Mouse (Mus musculus) hindbrain, embryonic 10.5 days (tissue): ENCODE measurements around the gene Nav1. TPM values are rescaled to one million over a fixed set of nuclear protein-coding genes. Genes with fewer than 3 reads are reported as not detected.

Experiments
- DNase-seq: peaks from one replicate; pipeline ENCODE4 v3.0.0-alpha.2; 2017; ENCODE audit warnings: low spot score
- H3K27ac ChIP-seq: fragments of 300-500 bp; sonication (generic); 2 replicates; pipeline ENCODE4 v1.5.1; 2016; ENCODE audit warnings: mild to moderate bottlenecking, moderate library complexity
- H3K27me3 ChIP-seq: fragments of 300-500 bp; sonication (generic); 2 replicates; pipeline ENCODE4 v1.6.1; 2016; ENCODE audit warnings: mild to moderate bottlenecking; ENCODE audit not compliant: poor library complexity, insufficient read depth, severe bottlenecking
- H3K36me3 ChIP-seq: fragments of 300-500 bp; sonication (generic); 2 replicates; pipeline ENCODE4 v1.6.1; 2016; ENCODE audit warnings: mild to moderate bottlenecking, moderate library complexity
- H3K4me1 ChIP-seq: fragments of 300-500 bp; sonication (generic); replicated peaks from 2 replicates; pipeline ENCODE4 v1.6.1; 2016; ENCODE audit warnings: mild to moderate bottlenecking
- H3K4me3 ChIP-seq: fragments of 300-500 bp; sonication (generic); 2 replicates; pipeline ENCODE4 v1.5.1; 2016; ENCODE audit warnings: mild to moderate bottlenecking, moderate library complexity
- H3K9me3 ChIP-seq: fragments of 300-500 bp; sonication (generic); 2 replicates; pipeline ENCODE4 v1.6.1; 2016; ENCODE audit warnings: mild to moderate bottlenecking, moderate library complexity
- WGBS: fragments of 180-500 bp; shearing (Covaris S2); methylation state at CpG from one replicate; pipeline ENCODE4 v1.1.7; 2016; 5-methylcytosine and 5-hydroxymethylcytosine counted together
- polyA plus RNA-seq: library from polyadenylated mRNA; unstranded; fragments of >200 nt; fragmentation: Nextera tagmentation; extraction: Ambion mirVana; gene quantifications from 2 replicates; pipeline ENCODE4 v1.2.1, GENCODE M21; 2016

The Nav1 gene
- polyA plus RNA-seq, 1 experiment from 2014 or later: 19.3 TPM

- Histone ChIP-seq H3K27ac (no peak overlapping the region), H3K4me1 (no peaks in the 10 kb centered on the region), H3K27me3 (no peaks in the 10 kb centered on the region), H3K4me3 (no peak overlapping the region), H3K9me3 (no peaks in the 10 kb centered on the region), H3K36me3 (peaks cover 91% of the 10 kb centered on the region)
- DNase-seq: no peak
- 95% methylated on average over 2 of the region's 2 CpGs for WGBS
Observed at GRCm38 (mm10) chr1:135451419-135451818, 155.7 kb downstream of the Nav1 start.

GRCm38 (mm10) chr1:135449876-135450275, 157.2 kb downstream of the Nav1 start:
- Histone ChIP-seq H3K4me3 (no peak overlapping the region), H3K27me3 (no peaks in the 10 kb centered on the region), H3K4me1 (no peaks in the 10 kb centered on the region), H3K9me3 (no peaks in the 10 kb centered on the region), H3K27ac (no peak overlapping the region), H3K36me3 (peaks cover 86% of the 10 kb centered on the region)
- 94% methylated on average over 8 of the region's 8 CpGs for WGBS
- no peak for DNase-seq

GRCm38 (mm10) chr1:135448940-135449339, 158.2 kb downstream of the Nav1 start:
- H3K9me3 ChIP-seq: no peaks in the 10 kb centered on the region
- no peak overlapping the region for H3K27ac ChIP-seq
- H3K36me3 ChIP-seq: peaks cover 85% of the 10 kb centered on the region
- H3K4me1 ChIP-seq: no peaks in the 10 kb centered on the region
- no peaks in the 10 kb centered on the region for H3K27me3 ChIP-seq
- no peak for DNase-seq
- H3K4me3 ChIP-seq: no peak overlapping the region
- WGBS: 95% methylated on average over 5 of the region's 5 CpGs

DNA sequence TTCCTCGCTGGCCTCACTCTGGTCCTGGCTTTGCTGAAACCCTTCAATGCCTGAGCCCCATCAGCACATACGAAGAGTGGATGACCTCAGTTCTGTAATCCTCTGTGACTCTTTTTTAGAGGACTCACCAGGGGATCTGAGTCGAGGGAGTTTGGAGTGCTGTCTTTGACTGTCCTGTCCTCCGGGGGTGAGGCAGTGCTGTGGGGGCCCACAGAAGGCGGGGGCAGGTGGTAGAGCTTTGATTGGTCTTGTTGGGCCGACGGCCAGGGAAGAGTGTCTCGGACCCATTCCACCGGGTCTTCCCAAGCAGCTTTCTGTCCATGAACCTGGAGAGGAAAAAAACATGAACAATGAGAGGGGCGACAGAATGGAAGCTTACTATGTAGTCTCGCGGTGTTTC, 163.6 kb downstream of the Nav1 start:
- 0 out of 2 replicates have a peak, but pooled peaks cover 5% of the 10 kb centered on the region for H3K4me1 ChIP-seq
- H3K9me3 ChIP-seq: no peaks in the 10 kb centered on the region
- DNase-seq: no peak
- no peak overlapping the region for H3K27ac ChIP-seq
- no peaks in the 10 kb centered on the region for H3K27me3 ChIP-seq
- WGBS: 91% methylated on average over 12 of the region's 12 CpGs
- H3K4me3 ChIP-seq: no peak overlapping the region
- peaks cover 86% of the 10 kb centered on the region for H3K36me3 ChIP-seq

- peaks cover 84% of the 10 kb centered on the region for H3K36me3 ChIP-seq
- H3K27me3 ChIP-seq: no peaks in the 10 kb centered on the region
- no peak overlapping the region for H3K27ac ChIP-seq
- WGBS: 97% methylated on average over 3 of the region's 3 CpGs
- 0 out of 2 replicates have a peak, but pooled peaks cover 5% of the 10 kb centered on the region for H3K4me1 ChIP-seq
- no peak overlapping the region for H3K4me3 ChIP-seq
- no peaks in the 10 kb centered on the region for H3K9me3 ChIP-seq
- no peak for DNase-seq
Observed at GRCm38 (mm10) chr1:135441861-135442260, 165.2 kb downstream of the Nav1 start.

DNA sequence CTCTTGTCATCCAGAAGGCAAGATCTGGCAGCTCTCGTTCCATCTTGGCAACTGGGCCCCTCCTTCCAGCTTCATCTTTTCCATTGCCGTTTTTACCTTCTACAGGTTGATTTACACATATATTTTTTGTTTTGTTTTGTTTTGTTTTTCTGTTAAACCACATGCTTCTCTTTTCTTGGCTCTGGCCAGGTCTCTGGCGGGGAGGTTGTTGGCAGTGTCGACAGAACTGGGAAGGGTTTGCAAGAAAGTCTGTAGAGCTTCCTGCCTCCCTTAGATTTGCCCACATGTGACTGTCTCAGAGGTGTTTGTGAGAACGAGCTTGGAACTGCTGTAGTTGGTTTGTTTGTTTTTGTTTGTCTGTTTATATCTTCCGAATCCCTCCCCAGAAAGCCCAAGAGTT, 166.1 kb downstream of the Nav1 start:
- 91% methylated on average over 6 of the region's 6 CpGs for WGBS
- H3K27ac ChIP-seq: no peak overlapping the region
- DNase-seq: no peak
- no peaks in the 10 kb centered on the region for H3K9me3 ChIP-seq
- peaks cover 78% of the 10 kb centered on the region for H3K36me3 ChIP-seq
- no peak overlapping the region for H3K4me3 ChIP-seq
- H3K27me3 ChIP-seq: no peaks in the 10 kb centered on the region
- H3K4me1 ChIP-seq: 0 out of 2 replicates have a peak, but pooled peaks cover 5% of the 10 kb centered on the region

- Histone ChIP-seq H3K27me3 (no peaks in the 10 kb centered on the region), H3K36me3 (peaks cover 61% of the 10 kb centered on the region), H3K9me3 (no peaks in the 10 kb centered on the region), H3K4me3 (no peak overlapping the region), H3K4me1 (0 out of 2 replicates have a peak, but pooled peaks cover 5% of the 10 kb centered on the region), H3K27ac (no peak overlapping the region)
- DNase-seq: no peak
- WGBS: 91% methylated on average over 6 of the region's 6 CpGs
Observed at GRCm38 (mm10) chr1:135438801-135439200, 168.3 kb downstream of the Nav1 start.

GRCm38 (mm10) chr1:135435823-135436222, 171.3 kb downstream of the Nav1 start:
- no peak for DNase-seq
- Histone ChIP-seq H3K27ac (no peak overlapping the region), H3K4me3 (no peak overlapping the region), H3K4me1 (peaks cover 21% of the 10 kb centered on the region), H3K36me3 (peaks cover 32% of the 10 kb centered on the region), H3K9me3 (no peaks in the 10 kb centered on the region), H3K27me3 (no peaks in the 10 kb centered on the region)
- WGBS: 49% methylated on average over 2 of the region's 2 CpGs

- 2% methylated on average over 14 of the region's 14 CpGs for WGBS
- peaks cover 46% of the 10 kb centered on the region for H3K4me1 ChIP-seq
- peaks cover 19% of the 10 kb centered on the region for H3K36me3 ChIP-seq
- H3K9me3 ChIP-seq: no peaks in the 10 kb centered on the region
- peak overlapping the region; percentile 98 for H3K27ac ChIP-seq
- no peak for DNase-seq
- H3K27me3 ChIP-seq: no peaks in the 10 kb centered on the region
- H3K4me3 ChIP-seq: peak overlapping the region; percentile 81
Observed at GRCm38 (mm10) chr1:135430669-135431017, 176.5 kb downstream of the Nav1 start.

GRCm38 (mm10) chr1:135429901-135430668, 177.0 kb downstream of the Nav1 start, which contains the start of gene Ipo9:
Gene Ipo9, minus strand, starts transcription at chr1:135430499.
- H3K4me1 ChIP-seq: peaks cover 46% of the 10 kb centered on the region
- WGBS: under 1% methylated on average over 65 of the region's 65 CpGs
- peak; percentile 91 for DNase-seq
- H3K27ac ChIP-seq: peak within 1 kb of the TSS; percentile 98
- no peaks in the 10 kb centered on the region for H3K9me3 ChIP-seq
- H3K27me3 ChIP-seq: no peaks in the 10 kb centered on the region
- H3K4me3 ChIP-seq: peak within 1 kb of the TSS; percentile 81
- peaks cover 25% of the 10 kb centered on the region for H3K36me3 ChIP-seq

DNA sequence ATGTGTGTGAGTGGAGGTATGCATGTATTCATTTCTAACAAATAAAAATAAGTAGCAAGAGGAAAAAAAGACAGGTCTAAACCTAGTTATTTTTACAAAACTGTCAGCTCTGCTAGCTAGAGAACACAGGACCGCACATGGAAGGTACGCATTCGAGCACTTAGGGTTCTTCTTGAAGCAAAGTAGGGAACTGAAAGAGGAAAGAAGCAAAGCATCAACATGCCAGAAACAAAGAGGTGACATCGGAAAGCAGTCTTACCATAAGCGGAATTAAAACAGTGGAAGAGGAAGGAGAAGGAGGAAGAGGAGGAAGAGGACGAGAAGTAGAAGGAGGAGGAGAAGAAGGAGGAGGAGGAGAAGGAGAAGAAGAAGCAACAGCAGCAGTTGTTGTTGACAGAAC, 179.7 kb downstream of the Nav1 start:
- 91% methylated on average over 6 of the region's 6 CpGs for WGBS
- H3K4me1 ChIP-seq: peaks cover 45% of the 10 kb centered on the region
- no peaks in the 10 kb centered on the region for H3K27me3 ChIP-seq
- no peak for DNase-seq
- H3K9me3 ChIP-seq: no peaks in the 10 kb centered on the region
- H3K4me3 ChIP-seq: peak overlapping the region; percentile 6; the same call in 1 of the 2 replicates
- H3K27ac ChIP-seq: no peak overlapping the region
- peaks cover 52% of the 10 kb centered on the region for H3K36me3 ChIP-seq

DNA sequence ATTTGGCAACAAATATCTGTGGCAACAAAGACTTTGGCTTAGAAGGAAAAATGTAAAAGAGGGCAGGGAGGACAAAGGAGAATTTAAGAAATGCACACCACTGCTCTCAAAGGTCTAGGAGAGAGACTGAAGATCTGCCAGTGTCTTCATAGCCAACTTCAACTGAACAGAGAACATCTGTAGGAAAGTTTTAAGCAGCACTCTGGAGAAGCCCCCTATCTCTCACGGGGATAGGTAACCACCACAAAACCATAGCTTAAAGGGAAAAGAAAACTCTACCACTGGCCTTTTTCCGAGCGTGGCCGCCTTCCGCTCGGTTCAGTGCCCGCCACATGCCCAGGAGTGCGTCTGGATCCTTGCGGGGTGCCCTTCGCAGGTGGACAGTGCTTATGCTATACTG, 180.4 kb downstream of the Nav1 start:
- no peak for DNase-seq
- Histone ChIP-seq H3K36me3 (peaks cover 59% of the 10 kb centered on the region), H3K4me3 (no peak overlapping the region), H3K27ac (no peak overlapping the region), H3K27me3 (no peaks in the 10 kb centered on the region), H3K4me1 (peaks cover 38% of the 10 kb centered on the region), H3K9me3 (no peaks in the 10 kb centered on the region)
- 96% methylated on average over 10 of the region's 10 CpGs for WGBS

DNA sequence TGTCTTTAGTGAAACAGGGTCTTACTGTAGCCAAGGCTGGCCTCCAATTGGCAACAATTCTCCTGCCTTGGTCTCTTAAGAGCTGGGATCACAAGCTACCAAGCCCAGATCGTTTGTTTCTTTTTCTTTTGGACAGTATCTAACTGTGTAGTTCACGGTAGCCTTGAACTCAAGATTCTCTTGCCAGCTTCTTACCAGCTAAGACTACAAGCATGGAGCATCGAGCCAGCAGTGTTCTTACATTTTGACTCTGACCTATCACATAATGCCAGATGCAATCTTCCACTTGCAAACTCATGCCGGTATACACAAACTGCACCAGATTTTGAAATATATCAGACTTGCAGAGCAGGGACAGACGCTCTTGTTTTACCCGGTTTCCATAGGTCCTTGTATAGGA, 184.3 kb downstream of the Nav1 start:
- H3K27me3 ChIP-seq: no peaks in the 10 kb centered on the region
- peaks cover 93% of the 10 kb centered on the region for H3K36me3 ChIP-seq
- peaks cover 10% of the 10 kb centered on the region for H3K4me1 ChIP-seq
- no peaks in the 10 kb centered on the region for H3K9me3 ChIP-seq
- DNase-seq: no peak
- WGBS: 95% methylated on average over 6 of the region's 6 CpGs
- no peak overlapping the region for H3K4me3 ChIP-seq
- H3K27ac ChIP-seq: no peak overlapping the region
